Mouse (Mus musculus) liver, embryonic 16.5 days (tissue): ENCODE measurements around the gene Kat2b. TPM values are rescaled to one million over a fixed set of nuclear protein-coding genes. Genes with fewer than 3 reads are reported as not detected.

Source experiments
- ATAC-seq: fragments of 200-750 bp; cut with Nextera tagmentation; 2 replicates; pipeline ENCODE4 v1.8.0; 2017; ENCODE audit warnings: low read depth, mild to moderate bottlenecking, moderate number of reproducible peaks, moderate library complexity
- H3K27ac ChIP-seq: fragments of 300-500 bp; sonication (generic); 2 replicates; pipeline ENCODE4 v1.5.1; 2014; ENCODE audit warnings: mild to moderate bottlenecking, low read length
- H3K27me3 ChIP-seq: fragments of 300-500 bp; sonication (generic); 2 replicates; pipeline ENCODE4 v1.6.1; 2014; ENCODE audit warnings: low read depth, low read length, mixed read lengths; ENCODE audit not compliant: control insufficient read depth, insufficient read depth
- H3K36me3 ChIP-seq: fragments of 300-500 bp; sonication (generic); 2 replicates; pipeline ENCODE4 v1.6.1; 2014; ENCODE audit warnings: mild to moderate bottlenecking; ENCODE audit not compliant: control insufficient read depth, insufficient read depth
- H3K4me1 ChIP-seq: fragments of 300-500 bp; sonication (generic); 2 replicates; pipeline ENCODE4 v1.6.1; 2014; ENCODE audit warnings: low read depth, low read length, mixed read lengths; ENCODE audit not compliant: control insufficient read depth
- H3K4me2 ChIP-seq: fragments of 300-500 bp; sonication (generic); 2 replicates; pipeline ENCODE4 v1.6.1; 2014; ENCODE audit warnings: low read depth, low read length, mixed read lengths
- H3K4me3 ChIP-seq: fragments of 300-500 bp; sonication (generic); 2 replicates; pipeline ENCODE4 v1.5.1; 2014; ENCODE audit warnings: low read depth, mild to moderate bottlenecking, low read length
- H3K9ac ChIP-seq: fragments of 300-500 bp; sonication (generic); 2 replicates; pipeline ENCODE4 v1.6.1; 2014; ENCODE audit warnings: low read depth, low read length
- H3K9me3 ChIP-seq: fragments of 300-500 bp; sonication (generic); replicated peaks from 2 replicates; pipeline ENCODE4 v1.6.1; 2016; ENCODE audit warnings: low read length; ENCODE audit not compliant: control insufficient read depth
- WGBS: fragments of 180-500 bp; shearing (Covaris S2); extraction: QIAGEN DNeasy Blood & Tissue Kit; methylation state at CpG from one replicate; pipeline ENCODE4 v1.1.7; 2014; ENCODE audit not compliant: insufficient replicate concordance; 5-methylcytosine and 5-hydroxymethylcytosine counted together
- polyA plus RNA-seq: library from polyadenylated mRNA; unstranded; fragments of >200 nt; fragmentation: Nextera tagmentation; extraction: Ambion mirVana; gene quantifications from 2 replicates; pipeline ENCODE4 v1.2.1, GENCODE M21; 2015

The Kat2b gene
- polyA plus RNA-seq, 1 experiment from 2014 or later: 5.2 TPM

DNA sequence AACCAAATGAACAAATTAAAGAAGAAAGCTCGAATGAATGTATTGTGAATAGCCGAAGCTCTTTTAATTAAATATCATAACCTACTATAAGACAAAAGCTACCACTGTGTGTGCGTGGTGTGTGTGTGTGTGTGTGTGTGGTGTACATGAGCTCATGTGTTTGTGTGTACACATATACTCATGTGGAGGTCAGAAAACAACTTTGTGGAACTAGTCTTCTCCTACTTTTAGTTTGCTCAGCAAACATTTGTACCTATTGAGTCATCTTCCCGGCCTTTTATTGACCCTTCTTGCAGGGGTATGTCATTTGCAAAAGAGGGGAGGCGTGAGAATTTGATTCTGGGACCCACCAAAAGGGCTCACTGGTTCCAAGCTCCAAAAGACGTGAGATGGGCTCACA lies 11.6 kb downstream of the Kat2b start:
- Histone ChIP-seq H3K27me3 (no peaks in the 10 kb centered on the region), H3K9me3 (no peaks in the 10 kb centered on the region), H3K9ac (no peak overlapping the region), H3K4me2 (no peak overlapping the region), H3K4me3 (no peak overlapping the region), H3K27ac (peak overlapping the region; percentile 56), H3K4me1 (peaks cover 33% of the 10 kb centered on the region), H3K36me3 (no peaks in the 10 kb centered on the region)
- WGBS: 60% methylated on average over 6 of the region's 6 CpGs
- ATAC-seq: peak; percentile 76

DNA sequence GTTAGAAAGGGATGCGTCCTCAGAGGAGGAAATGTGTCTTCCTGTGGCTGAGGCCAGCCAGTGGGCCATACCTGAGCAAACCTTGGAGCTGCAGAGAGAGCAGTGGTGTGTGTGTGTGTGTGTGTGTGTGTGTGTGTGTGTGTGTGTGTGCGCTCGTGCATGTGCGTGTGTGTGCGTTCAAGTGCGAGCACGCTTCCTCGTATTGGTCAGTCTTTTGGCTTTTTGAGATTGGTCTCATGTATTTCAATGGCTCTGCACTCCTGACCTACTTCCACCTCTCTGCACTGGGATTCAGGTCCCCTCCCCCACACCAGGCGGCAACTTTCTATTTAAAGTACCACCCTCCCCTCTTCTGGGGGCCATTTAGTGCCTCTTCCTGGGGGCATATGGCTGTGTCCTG lies 12.1 kb downstream of the Kat2b start:
- no peaks in the 10 kb centered on the region for H3K36me3 ChIP-seq
- H3K4me1 ChIP-seq: peaks cover 33% of the 10 kb centered on the region
- H3K27me3 ChIP-seq: no peaks in the 10 kb centered on the region
- ATAC-seq: peak; percentile 56
- H3K9ac ChIP-seq: no peak overlapping the region
- 29% methylated on average over 9 of the region's 9 CpGs for WGBS
- peak overlapping the region; percentile 18 for H3K27ac ChIP-seq
- H3K4me3 ChIP-seq: no peak overlapping the region
- H3K4me2 ChIP-seq: no peak overlapping the region
- H3K9me3 ChIP-seq: no peaks in the 10 kb centered on the region

DNA sequence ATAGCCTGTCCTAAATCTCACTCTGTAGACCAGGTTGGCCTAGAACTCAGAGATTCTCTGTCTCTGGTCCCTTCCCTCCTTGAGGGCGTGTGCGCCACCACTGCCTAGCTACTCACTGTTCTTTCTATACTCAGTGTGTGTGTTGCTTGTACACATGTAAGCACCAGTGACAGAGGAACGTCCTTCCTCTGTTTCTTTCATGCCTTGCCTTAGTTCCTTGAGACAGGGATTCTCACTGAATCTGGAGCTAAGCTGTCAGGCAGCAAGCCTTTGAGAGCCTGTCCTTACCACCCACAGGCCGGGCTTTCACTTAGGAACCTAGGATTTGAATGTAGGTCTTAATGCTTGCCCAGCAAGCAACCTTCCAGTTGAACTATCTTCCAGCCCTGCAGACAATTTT lies 13.0 kb downstream of the Kat2b start:
- no peak overlapping the region for H3K4me2 ChIP-seq
- H3K9ac ChIP-seq: no peak overlapping the region
- peaks cover 30% of the 10 kb centered on the region for H3K4me1 ChIP-seq
- no peaks in the 10 kb centered on the region for H3K9me3 ChIP-seq
- peak overlapping the region; percentile 18; the same call in 1 of the 2 replicates for H3K27ac ChIP-seq
- 60% methylated on average over 4 of the region's 4 CpGs for WGBS
- no peaks in the 10 kb centered on the region for H3K36me3 ChIP-seq
- H3K4me3 ChIP-seq: no peak overlapping the region
- no peaks in the 10 kb centered on the region for H3K27me3 ChIP-seq
- ATAC-seq: no peak

DNA sequence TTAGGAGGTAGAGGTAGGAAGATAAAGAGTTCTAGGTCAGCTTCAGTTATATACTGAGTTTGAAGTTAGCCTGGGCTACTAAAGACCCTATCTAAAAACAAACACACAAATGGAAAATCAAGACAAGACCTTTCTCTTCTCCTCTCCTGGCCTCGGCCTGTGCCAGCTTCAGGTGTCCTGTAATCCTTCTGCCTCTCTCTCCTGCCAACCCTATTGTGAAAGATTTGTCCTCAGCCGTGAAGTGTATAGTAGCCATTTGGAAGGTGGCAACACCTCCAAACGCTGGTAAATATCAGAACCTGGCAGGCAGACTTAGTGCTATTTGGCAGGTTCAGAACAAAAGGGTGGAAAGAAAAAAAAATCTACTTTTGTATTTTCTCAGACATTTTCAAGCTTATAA lies 13.6 kb downstream of the Kat2b start:
- ATAC-seq: no peak

DNA sequence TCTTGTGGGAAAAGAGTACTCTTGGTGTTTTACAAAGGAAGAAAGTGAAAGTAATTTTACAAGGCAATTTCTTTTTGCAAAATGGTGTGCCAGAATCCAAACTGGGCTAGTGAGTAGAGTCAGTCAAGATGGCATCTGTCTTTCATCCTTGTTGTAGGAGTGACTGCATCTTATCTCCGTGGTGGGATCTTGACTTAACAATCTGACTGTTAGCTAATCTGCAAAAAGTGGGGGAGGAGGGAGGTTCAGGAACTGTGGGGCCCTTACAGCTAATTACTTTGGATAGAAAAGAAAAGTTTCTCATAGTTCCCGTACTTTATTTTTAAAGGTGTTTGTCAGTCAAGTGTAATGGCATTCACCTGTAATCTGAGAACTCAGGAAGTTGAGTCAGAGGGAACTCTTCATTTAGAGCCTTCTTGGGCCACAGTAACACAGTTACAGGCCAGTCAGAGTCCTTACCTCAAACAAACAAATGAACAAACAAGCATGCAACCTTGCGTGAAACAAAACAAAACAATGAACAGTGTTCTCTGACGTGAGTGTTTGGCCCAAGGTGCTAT lies 15.4 kb downstream of the Kat2b start:
- Histone ChIP-seq H3K4me3 (no peak overlapping the region), H3K4me2 (no peak overlapping the region; the same call in 1 of the 2 replicates), H3K27ac (no peak overlapping the region), H3K27me3 (no peaks in the 10 kb centered on the region), H3K4me1 (peaks cover 40% of the 10 kb centered on the region), H3K9me3 (no peaks in the 10 kb centered on the region), H3K36me3 (no peaks in the 10 kb centered on the region), H3K9ac (no peak overlapping the region)
- ATAC-seq: no peak
- WGBS: 44% methylated on average over 4 of the region's 4 CpGs

More for the DNA sequence above, 13.6 kb downstream of the Kat2b start:
- no peak overlapping the region for H3K27ac ChIP-seq
- H3K9ac ChIP-seq: no peak overlapping the region
- H3K36me3 ChIP-seq: no peaks in the 10 kb centered on the region
- peaks cover 30% of the 10 kb centered on the region for H3K4me1 ChIP-seq
- no peak overlapping the region for H3K4me3 ChIP-seq
- 64% methylated on average over 3 of the region's 3 CpGs for WGBS
- no peaks in the 10 kb centered on the region for H3K27me3 ChIP-seq
- H3K4me2 ChIP-seq: no peak overlapping the region
- H3K9me3 ChIP-seq: no peaks in the 10 kb centered on the region

DNA sequence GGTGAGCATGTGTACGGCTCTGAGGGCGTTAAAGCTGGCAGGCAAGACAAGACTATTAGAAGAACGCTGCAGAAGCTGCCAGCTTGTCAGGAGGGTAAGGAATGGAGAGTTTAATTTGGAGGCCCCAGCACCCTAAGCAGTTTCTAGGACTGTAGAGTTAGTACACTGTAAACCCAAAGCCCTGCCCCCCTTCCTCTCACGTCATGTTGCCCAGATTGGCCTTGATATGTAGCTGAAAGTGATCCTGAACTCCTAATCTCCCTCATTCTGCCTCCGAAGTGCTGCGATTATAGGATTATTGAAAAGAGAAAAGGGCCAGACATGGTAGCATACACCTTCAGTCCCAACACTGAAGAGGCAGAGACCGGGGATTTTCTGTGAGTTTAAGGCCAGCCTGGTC lies 16.1 kb downstream of the Kat2b start:
- Histone ChIP-seq H3K27me3 (no peaks in the 10 kb centered on the region), H3K4me3 (no peak overlapping the region), H3K36me3 (no peaks in the 10 kb centered on the region), H3K27ac (no peak overlapping the region), H3K9me3 (no peaks in the 10 kb centered on the region), H3K4me1 (peaks cover 43% of the 10 kb centered on the region), H3K9ac (no peak overlapping the region), H3K4me2 (no peak overlapping the region)
- WGBS: 74% methylated on average over 7 of the region's 7 CpGs
- ATAC-seq: no peak

DNA sequence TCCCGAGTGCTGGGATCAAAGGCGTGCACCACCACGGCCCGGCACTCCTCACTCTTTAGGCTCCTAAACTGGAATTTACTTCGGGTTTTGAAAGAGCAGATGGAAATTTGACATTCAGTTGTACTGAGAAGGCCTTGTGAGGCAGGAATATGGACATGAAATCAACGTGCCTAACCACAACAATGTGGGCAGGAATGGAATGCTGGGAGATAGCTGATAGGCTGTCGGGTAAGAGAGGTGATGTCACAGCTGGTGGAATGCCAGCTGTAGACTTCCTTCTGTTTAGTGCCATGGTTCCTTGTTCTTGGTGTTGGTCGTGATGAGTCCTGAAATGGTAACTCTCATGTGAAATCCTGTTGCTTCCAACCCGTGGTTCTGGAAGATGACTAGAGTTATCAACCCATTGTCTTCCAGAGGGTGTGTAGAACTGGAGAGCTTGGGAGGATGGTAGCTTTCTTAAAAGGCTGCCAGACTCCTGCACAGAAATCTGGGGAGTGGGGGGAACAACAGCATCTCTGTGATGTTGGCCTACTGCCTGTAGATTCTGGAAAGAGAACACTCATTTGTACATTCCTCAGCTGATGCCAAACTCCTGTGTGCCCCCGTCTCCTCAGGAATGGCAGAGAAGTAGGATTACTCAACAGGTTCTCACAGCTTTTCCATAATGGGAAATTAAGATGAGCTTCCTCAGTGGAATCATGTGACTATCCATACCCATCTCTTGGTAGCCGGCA lies 17.4 kb downstream of the Kat2b start:
- H3K27ac ChIP-seq: no peak overlapping the region
- no peaks in the 10 kb centered on the region for H3K36me3 ChIP-seq
- H3K4me3 ChIP-seq: no peak overlapping the region
- H3K27me3 ChIP-seq: no peaks in the 10 kb centered on the region
- 68% methylated on average over 11 of the region's 11 CpGs for WGBS
- peaks cover 43% of the 10 kb centered on the region for H3K4me1 ChIP-seq
- H3K9ac ChIP-seq: no peak overlapping the region
- no peaks in the 10 kb centered on the region for H3K9me3 ChIP-seq
- ATAC-seq: no peak
- H3K4me2 ChIP-seq: no peak overlapping the region

DNA sequence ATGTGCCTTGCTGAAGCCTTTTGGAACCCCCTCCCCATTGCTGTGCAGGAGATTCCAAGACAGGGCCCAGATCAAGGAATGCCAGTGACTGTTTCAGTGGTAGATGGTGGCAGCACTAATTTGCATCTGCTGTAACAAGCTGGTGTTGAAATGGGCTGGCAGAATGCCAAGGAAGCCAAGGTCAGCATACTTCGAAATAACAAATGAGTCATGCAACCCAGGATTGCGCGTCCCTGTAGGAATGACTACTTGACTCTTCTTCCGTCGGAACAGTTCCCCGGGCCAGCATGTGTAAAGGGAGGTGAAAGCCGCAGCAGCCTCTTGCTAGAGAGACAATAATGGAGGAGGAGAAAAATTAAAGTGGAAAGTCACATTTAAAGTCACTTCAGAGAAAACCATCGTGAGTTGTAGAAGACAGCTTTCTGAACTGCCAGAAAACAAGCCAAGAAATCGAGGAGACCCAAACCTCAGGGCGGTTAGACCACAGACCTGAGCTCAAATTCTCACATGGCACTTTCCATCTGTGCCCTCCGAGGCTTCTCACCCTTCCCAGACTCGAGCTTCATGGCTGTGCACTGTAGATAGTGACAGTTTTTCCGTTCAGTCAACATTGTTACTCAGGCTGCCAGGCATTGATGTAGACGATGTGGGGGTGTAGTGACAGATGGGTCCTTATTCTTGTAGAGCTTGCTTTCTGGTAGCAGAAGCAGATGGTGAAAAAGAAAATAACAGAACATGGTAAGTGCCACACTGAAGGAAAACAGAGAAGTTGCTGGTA lies 20.6 kb downstream of the Kat2b start:
- WGBS: 8% methylated on average over 14 of the region's 14 CpGs
- ATAC-seq: peak; percentile 86
- Histone ChIP-seq H3K4me2 (peak overlapping the region; percentile 57), H3K9me3 (no peaks in the 10 kb centered on the region), H3K27me3 (no peaks in the 10 kb centered on the region), H3K36me3 (no peaks in the 10 kb centered on the region), H3K4me1 (peaks cover 29% of the 10 kb centered on the region), H3K9ac (peak overlapping the region; percentile 40), H3K27ac (peak overlapping the region; percentile 84), H3K4me3 (peak overlapping the region; percentile 20; the same call in 1 of the 2 replicates)
